Mouse (Mus musculus): ENCODE measurements around the gene Gm9945. TPM values are rescaled to one million over a fixed set of nuclear protein-coding genes. Genes with fewer than 3 reads are reported as not detected.

The Gm9945 gene
- polyA plus RNA-seq, 1 experiment from 2014 or later: not detected

DNA sequence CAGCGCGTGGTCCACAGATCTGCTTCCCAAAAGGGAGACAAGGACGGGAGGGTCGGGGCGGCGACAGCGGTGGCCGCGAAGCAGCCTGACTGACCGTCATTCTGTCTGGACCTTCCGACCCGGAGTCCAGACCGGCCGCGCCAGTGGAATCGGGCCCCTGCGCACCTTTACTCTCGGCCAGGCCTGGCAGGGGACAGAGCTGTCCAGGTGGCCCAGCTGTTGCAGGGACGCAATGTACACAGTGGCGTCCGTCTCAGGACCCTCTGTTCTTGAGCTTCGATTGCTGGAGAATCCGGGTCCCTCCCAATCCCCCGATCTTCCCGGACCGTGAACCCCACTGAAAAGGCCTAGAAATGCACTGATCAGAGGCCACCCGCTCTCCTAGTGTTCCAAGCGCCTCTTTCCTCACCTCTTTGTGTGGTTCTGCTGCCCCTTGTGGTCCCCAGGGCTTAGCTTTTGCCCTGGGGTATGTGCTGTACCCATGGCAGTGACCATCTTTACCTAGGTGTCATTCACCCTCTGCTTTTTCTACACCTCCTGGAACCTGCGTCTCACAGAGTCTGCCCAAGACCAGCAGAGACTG lies 22.5 kb upstream of the Gm9945 start:
- 10% methylated on average over 29 of the region's 29 CpGs for WGBS
- Histone ChIP-seq H3K4me2 (ENCODE audit: low read depth, low read length) (peak overlapping the region; percentile 91), H3K4me3 (ENCODE audit: low read length) (peak overlapping the region; percentile 63), H3K9ac (ENCODE audit: low read depth, low read length) (peak overlapping the region; percentile 77), H3K27ac (ENCODE audit: low read length) (no peak overlapping the region), H3K36me3 (ENCODE audit: control insufficient read depth, insufficient read depth, low read length) (no peaks in the 10 kb centered on the region), H3K27me3 (replicated peaks; ENCODE audit: control insufficient read depth, insufficient read depth, low read length) (peaks cover 10% of the 10 kb centered on the region), H3K4me1 (ENCODE audit: control insufficient read depth, insufficient read depth, low read length) (no peaks in the 10 kb centered on the region), H3K9me3 (ENCODE audit: control insufficient read depth, low read length) (no peaks in the 10 kb centered on the region)
- peak; percentile 29 for ATAC-seq

DNA sequence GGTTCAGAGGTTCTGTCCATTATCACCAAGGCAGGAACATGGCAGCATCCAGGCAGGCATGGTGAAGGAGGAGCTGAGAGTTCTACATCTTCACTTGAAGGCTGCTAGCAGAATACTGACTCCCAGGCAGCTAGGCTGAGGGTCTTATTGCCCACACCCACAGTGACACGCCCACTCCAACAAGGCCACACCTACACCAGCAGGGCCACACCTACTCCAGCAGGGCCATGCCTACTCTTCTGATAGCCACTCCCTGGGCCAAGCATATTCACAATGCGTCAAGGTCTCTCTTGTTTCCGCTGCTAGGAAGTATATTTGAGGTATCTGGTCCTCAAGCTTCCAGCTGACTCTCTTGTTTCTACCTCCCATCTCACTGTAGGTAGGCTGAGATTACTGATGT lies 21.0 kb upstream of the Gm9945 start:
- peaks cover 10% of the 10 kb centered on the region for H3K4me1 ChIP-seq (ENCODE audit: control insufficient read depth, insufficient read depth, low read length)
- ATAC-seq: no peak
- H3K27ac ChIP-seq (ENCODE audit: low read length): no peak overlapping the region
- WGBS: 60% methylated on average over 3 of the region's 3 CpGs
- no peaks in the 10 kb centered on the region for H3K9me3 ChIP-seq (ENCODE audit: control insufficient read depth, low read length)
- H3K4me2 ChIP-seq (ENCODE audit: low read depth, low read length): no peak overlapping the region
- peaks cover 26% of the 10 kb centered on the region for H3K27me3 ChIP-seq (replicated peaks; ENCODE audit: control insufficient read depth, insufficient read depth, low read length)
- no peaks in the 10 kb centered on the region for H3K36me3 ChIP-seq (ENCODE audit: control insufficient read depth, insufficient read depth, low read length)
- no peak overlapping the region for H3K4me3 ChIP-seq (ENCODE audit: low read length)
- no peak overlapping the region for H3K9ac ChIP-seq (ENCODE audit: low read depth, low read length)

DNA sequence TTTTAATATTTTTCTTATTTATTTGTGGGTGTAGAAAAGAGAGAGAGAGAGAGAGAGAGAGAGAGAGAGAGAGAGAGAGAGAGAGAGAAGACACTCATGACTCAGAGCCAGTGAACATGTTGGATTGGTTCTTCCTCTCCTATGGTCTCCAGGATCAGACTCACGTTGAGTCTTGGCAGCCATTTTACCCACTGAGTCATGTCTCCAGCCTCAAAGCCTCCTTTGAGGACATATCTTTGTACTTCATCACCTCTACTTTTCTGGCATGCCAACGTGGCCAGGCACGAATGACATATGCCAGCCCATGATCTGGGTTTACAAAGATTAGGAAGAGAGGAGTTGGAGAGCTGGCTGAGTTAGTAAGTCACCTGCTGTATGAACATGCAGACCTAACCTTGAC lies 19.8 kb upstream of the Gm9945 start:
- Histone ChIP-seq H3K4me2 (ENCODE audit: low read depth, low read length) (no peak overlapping the region), H3K27ac (ENCODE audit: low read length) (no peak overlapping the region)
- WGBS: 82% methylated on average over 3 of the region's 3 CpGs

DNA sequence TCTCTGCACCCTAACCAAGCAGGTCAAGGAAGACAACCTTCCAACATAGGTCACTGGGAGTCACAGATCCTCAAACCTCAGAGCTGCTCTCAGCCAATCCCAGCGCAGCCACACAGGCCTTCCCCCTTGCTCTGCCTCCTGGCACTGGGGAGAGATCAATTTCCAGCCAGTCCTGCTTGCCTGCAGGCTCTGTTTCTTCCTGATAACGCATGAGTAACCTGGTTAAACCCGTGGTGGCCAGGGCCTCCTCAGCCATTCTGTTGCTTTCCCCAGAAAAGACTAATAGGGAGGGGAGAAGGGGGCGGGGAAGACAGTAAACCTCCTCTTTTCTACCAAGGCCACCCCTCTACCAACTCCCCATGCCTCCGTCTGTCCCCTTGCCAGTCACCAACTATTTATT lies 18.2 kb upstream of the Gm9945 start:
- Histone ChIP-seq H3K27ac (ENCODE audit: low read length) (no peak overlapping the region), H3K27me3 (replicated peaks; ENCODE audit: control insufficient read depth, insufficient read depth, low read length) (peaks cover 44% of the 10 kb centered on the region)

More for the DNA sequence above, 19.8 kb upstream of the Gm9945 start:
- no peak for ATAC-seq
- Histone ChIP-seq H3K9me3 (ENCODE audit: control insufficient read depth, low read length) (no peaks in the 10 kb centered on the region), H3K4me1 (ENCODE audit: control insufficient read depth, insufficient read depth, low read length) (peaks cover 11% of the 10 kb centered on the region), H3K36me3 (ENCODE audit: control insufficient read depth, insufficient read depth, low read length) (no peaks in the 10 kb centered on the region), H3K9ac (ENCODE audit: low read depth, low read length) (no peak overlapping the region), H3K27me3 (replicated peaks; ENCODE audit: control insufficient read depth, insufficient read depth, low read length) (peaks cover 37% of the 10 kb centered on the region), H3K4me3 (ENCODE audit: low read length) (no peak overlapping the region)

DNA sequence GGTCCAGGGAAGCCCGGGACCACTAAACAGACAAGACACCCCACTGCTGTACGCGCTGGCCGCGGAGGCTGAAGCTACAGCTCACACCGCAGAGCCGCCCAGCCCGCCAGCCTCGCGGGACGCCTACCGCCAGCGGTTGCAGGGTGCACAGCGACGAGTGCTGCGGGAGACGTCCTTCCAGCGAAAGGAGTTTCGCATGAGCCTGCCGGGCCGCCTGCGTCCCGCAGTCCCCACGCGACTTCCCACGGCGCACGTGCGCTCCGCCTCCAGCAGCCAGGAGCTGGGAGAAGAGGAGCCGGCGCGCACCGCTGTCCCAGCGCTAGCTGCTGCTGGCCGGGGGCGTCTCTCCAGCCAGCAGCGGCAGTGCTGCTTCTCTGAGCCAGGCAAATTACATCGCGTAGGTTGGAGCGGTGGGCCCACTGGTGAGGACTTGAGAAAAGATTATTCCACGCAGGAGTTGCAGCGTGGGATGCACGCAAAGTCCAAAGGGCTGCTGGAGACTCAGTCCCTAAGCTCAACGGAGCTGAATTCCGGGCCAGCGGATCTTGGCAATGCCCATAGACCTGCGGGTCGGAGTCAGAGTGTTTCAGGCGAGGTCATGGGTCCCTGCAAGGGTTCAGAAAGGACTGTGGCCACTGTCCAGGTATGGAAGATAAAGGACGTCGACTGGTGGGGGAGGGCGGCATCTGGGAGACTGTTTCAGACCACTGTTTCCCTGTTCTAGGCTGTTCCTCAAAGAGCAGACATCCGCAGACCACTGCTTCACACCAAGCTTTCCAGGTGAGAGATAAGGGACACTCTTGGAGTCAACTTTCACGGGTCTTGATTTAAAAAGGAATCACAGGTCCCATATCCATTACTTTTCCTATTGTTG lies 16.2 kb upstream of the Gm9945 start:
- Histone ChIP-seq H3K4me1 (ENCODE audit: control insufficient read depth, insufficient read depth, low read length) (peaks cover 16% of the 10 kb centered on the region), H3K36me3 (ENCODE audit: control insufficient read depth, insufficient read depth, low read length) (no peaks in the 10 kb centered on the region), H3K27ac (ENCODE audit: low read length) (no peak overlapping the region), H3K9me3 (ENCODE audit: control insufficient read depth, low read length) (no peaks in the 10 kb centered on the region), H3K4me3 (ENCODE audit: low read length) (peak overlapping the region; percentile 55), H3K4me2 (ENCODE audit: low read depth, low read length) (peak overlapping the region; percentile 94), H3K9ac (ENCODE audit: low read depth, low read length) (peak overlapping the region; percentile 59), H3K27me3 (replicated peaks; ENCODE audit: control insufficient read depth, insufficient read depth, low read length) (peaks cover 44% of the 10 kb centered on the region)
- ATAC-seq: 0 out of 2 replicates have a peak, but pooled peaks have one; percentile 37
- WGBS: 8% methylated on average over 55 of the region's 55 CpGs

More for the DNA sequence above, 18.2 kb upstream of the Gm9945 start:
- no peaks in the 10 kb centered on the region for H3K9me3 ChIP-seq (ENCODE audit: control insufficient read depth, low read length)
- no peak overlapping the region for H3K4me3 ChIP-seq (ENCODE audit: low read length)
- WGBS: 30% methylated on average over 5 of the region's 5 CpGs
- H3K4me2 ChIP-seq (ENCODE audit: low read depth, low read length): no peak overlapping the region
- peaks cover 16% of the 10 kb centered on the region for H3K4me1 ChIP-seq (ENCODE audit: control insufficient read depth, insufficient read depth, low read length)
- no peak overlapping the region for H3K9ac ChIP-seq (ENCODE audit: low read depth, low read length)
- ATAC-seq: no peak
- no peaks in the 10 kb centered on the region for H3K36me3 ChIP-seq (ENCODE audit: control insufficient read depth, insufficient read depth, low read length)

DNA sequence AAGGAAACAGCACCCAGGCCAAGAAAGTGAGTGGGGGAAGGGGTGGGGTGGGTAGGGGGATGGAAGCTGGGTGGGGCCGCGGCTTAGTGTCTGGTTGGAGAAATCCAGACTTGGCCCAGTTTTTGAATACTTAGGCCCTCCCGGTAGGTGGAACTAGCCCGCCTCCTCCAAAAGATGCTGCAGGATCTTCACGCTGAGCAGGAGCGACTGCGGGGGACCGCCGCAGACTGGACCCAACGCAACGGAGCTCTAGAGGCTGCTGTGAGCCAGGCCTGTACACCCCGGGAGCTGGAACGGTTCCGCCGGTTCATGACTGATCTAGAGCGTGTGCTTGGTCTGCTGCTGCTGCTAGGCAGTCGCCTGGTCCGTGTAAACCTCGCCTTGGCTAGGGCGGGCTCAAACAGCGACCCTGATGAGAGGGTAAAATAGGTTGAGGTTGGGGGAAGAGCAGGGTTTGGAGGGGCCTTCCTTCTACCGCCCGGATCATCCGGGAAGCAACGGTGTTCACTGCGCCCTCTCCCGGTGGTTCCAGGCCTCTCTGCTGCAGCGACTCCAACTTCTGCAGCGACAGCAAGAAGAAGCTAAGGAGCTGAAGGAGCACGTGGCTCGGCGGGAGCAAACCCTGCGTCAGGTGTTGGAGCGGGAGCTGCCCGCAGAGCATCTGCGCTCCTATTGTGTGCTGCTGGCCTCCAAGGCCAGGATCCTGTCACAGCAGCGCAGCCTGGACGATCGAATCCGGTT lies 13.6 kb upstream of the Gm9945 start:
- 8% methylated on average over 40 of the region's 40 CpGs for WGBS
- peak; percentile 61 for ATAC-seq
- Histone ChIP-seq H3K36me3 (ENCODE audit: control insufficient read depth, insufficient read depth, low read length) (no peaks in the 10 kb centered on the region), H3K27ac (ENCODE audit: low read length) (no peak overlapping the region), H3K4me1 (ENCODE audit: control insufficient read depth, insufficient read depth, low read length) (peaks cover 20% of the 10 kb centered on the region), H3K9me3 (ENCODE audit: control insufficient read depth, low read length) (no peaks in the 10 kb centered on the region), H3K4me3 (ENCODE audit: low read length) (peak overlapping the region; percentile 38), H3K27me3 (replicated peaks; ENCODE audit: control insufficient read depth, insufficient read depth, low read length) (peaks cover 55% of the 10 kb centered on the region), H3K9ac (ENCODE audit: low read depth, low read length) (peak overlapping the region; percentile 62), H3K4me2 (ENCODE audit: low read depth, low read length) (peak overlapping the region; percentile 63)

DNA sequence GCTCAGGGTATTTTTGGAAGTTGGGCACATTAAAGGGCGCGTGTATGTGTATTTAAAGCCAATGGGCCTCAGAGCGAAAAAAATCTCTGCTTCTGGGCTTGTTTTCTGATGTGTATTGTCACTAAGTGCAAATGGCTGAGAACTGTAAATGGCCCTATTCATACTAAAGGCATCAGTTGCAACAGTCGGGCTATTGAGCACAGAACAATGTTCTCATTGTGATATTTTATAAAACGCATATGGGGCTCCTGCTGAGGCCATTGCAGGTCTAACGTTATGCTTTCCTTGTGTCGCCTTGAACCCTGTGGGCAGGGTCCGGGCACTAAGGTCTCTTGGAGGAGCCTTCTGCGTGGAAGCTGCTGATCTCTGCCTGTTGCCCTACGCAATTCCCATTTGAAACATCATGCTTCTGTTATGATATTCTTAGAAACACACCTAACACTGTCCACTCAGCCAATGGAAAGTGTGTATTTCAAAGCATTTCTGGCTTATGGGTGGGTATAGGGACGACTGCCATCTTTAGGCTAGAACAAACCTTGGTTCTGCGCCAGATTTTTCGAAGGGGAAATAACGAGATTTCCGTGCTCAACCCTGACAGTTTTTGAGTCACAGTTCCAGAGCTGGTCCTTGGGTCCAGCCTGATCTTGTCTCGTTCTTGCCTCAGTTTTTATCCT lies 10.5 kb upstream of the Gm9945 start:
- peak overlapping the region; percentile 44; the same call in 1 of the 2 replicates for H3K4me2 ChIP-seq (ENCODE audit: low read depth, low read length)
- 43% methylated on average over 16 of the region's 16 CpGs for WGBS
- peaks cover 34% of the 10 kb centered on the region for H3K27me3 ChIP-seq (replicated peaks; ENCODE audit: control insufficient read depth, insufficient read depth, low read length)
- no peak overlapping the region for H3K9ac ChIP-seq (ENCODE audit: low read depth, low read length)
- no peak overlapping the region for H3K27ac ChIP-seq (ENCODE audit: low read length)
- H3K36me3 ChIP-seq (ENCODE audit: control insufficient read depth, insufficient read depth, low read length): no peaks in the 10 kb centered on the region
- H3K9me3 ChIP-seq (ENCODE audit: control insufficient read depth, low read length): no peaks in the 10 kb centered on the region
- peaks cover 9% of the 10 kb centered on the region for H3K4me1 ChIP-seq (ENCODE audit: control insufficient read depth, insufficient read depth, low read length)
- ATAC-seq: 0 out of 2 replicates have a peak, but pooled peaks have one; percentile 10
- 0 out of 2 replicates have a peak overlapping the region, but pooled peaks have one; percentile 22 for H3K4me3 ChIP-seq (ENCODE audit: low read length)

DNA sequence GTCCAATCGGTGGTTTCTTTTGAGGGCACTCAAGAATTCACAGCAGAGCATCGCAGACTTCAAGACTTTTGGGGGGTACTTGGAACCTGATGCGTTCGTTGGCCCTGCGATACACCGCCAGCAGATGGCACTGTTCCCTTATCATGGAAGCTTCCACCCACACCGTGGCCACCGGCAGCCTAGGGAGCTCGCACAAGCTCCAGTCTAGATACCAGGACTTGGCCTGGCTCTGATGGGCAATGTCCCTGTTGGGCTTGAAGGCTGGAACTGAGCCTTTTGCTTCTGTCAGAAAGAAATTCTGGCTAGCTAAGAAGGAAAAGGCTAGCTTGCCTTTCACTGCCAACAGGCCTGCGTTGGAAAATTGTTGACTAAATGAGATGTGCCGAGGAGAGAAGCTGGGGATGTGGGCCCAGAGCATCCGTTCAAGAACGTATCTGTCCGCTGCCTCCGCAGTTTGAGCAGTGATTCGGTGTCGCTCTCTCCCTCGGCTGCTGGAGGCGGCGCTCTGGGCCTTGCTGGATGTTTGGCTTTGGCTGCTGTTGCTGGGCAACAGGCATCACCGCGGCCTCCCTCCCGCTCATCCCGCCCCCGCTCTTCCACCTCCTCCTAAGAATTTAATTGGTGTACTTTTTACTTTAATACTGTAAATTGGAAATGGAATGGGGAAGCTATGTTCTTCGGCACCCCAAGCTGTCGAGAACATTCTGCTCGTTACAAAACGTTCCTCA lies 9.8 kb upstream of the Gm9945 start, which contains the start of gene Gm9837:
Gene Gm9837 (minus strand): TSS at position 512 of the 728 bp plus-strand sequence.
- ATAC-seq: peak; percentile 82
- Histone ChIP-seq H3K9me3 (ENCODE audit: control insufficient read depth, low read length) (no peaks in the 10 kb centered on the region), H3K4me2 (ENCODE audit: low read depth, low read length) (peak within 1 kb of the TSS; percentile 44), H3K9ac (ENCODE audit: low read depth, low read length) (peak within 1 kb of the TSS; percentile 31; the same call in 1 of the 2 replicates), H3K4me3 (ENCODE audit: low read length) (peak within 1 kb of the TSS; percentile 22; the same call in 1 of the 2 replicates), H3K36me3 (ENCODE audit: control insufficient read depth, insufficient read depth, low read length) (no peaks in the 10 kb centered on the region), H3K27ac (ENCODE audit: low read length) (no peak within 1 kb of the TSS), H3K4me1 (ENCODE audit: control insufficient read depth, insufficient read depth, low read length) (peaks cover 9% of the 10 kb centered on the region), H3K27me3 (replicated peaks; ENCODE audit: control insufficient read depth, insufficient read depth, low read length) (peaks cover 29% of the 10 kb centered on the region)
- 4% methylated on average over 29 of the region's 29 CpGs for WGBS

Data from intestine, embryonic 16.5 days (tissue).